Mouse (Mus musculus): Measurements from ENCODE around the gene Mttp.

Gene Mttp

DNA sequence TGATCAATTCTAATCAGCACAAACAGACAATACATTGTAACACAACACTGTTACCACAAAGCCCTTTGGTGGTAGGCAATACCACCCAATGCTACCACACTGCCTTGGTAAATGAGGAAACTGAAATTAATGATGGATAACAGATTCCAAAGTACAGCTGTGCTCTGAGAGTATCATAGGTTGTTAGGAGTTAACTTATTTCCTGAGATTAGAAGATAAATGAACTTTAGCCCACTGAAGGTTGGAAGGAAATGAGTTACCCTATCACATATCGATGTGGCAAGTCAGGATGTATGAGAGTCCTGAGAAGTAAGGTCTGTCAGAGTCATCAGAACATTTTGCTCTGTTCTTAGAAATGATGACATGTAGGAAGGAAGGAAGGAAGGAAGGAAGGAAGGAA is 10.2 kb downstream of the Mttp start:
- no peak for DNase-seq (ENCODE audit: low spot score)

DNA sequence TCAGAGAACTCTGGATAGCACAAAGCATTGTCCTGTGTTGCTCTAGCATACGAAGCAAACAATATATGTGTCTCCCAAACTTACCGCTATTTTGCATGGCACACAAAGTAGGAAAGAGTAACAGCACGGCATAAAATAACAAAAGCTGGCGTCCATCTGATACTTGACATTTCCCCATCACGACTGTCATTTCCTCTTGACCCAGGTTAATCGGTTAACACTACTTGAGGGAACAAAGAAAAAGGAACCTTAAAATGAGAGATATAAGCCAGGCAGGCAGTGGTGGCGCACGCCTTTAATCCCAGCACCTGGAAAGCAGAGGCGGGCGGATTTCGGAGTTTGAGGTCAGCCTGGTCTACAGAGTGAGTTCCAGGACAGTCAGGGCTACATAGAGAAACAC is 10.9 kb downstream of the Mttp start:
- no peak for DNase-seq (ENCODE audit: low spot score)

- DNase-seq (ENCODE audit: low spot score), result no peak
Measured at GRCm38 (mm10) chr3:138133463-138133862, 11.3 kb downstream of the Mttp start.

GRCm38 (mm10) chr3:138131168-138131567 is 13.6 kb downstream of the Mttp start:
- DNase-seq (ENCODE audit: low spot score), result no peak

DNA sequence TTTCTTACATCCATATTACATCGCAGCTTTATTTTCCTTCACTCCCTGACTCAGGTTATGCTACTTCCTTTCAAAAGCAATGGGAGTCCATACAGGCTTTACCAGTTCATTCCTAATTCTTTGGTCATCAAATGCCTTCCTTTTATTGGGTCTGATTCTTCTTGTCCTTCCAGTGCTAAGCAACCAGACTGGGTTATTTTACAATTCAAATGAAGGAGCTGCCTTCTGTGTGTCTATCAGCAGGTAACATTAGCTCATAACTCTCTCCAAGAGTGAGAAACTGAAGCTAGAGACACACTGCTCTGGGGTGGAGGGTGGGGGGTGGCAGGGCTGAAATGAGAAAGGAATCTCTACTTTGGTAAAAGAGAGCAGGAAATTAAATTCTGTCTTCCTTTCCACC is 14.1 kb downstream of the Mttp start:
- DNase-seq (ENCODE audit: low spot score), result no peak

DNA sequence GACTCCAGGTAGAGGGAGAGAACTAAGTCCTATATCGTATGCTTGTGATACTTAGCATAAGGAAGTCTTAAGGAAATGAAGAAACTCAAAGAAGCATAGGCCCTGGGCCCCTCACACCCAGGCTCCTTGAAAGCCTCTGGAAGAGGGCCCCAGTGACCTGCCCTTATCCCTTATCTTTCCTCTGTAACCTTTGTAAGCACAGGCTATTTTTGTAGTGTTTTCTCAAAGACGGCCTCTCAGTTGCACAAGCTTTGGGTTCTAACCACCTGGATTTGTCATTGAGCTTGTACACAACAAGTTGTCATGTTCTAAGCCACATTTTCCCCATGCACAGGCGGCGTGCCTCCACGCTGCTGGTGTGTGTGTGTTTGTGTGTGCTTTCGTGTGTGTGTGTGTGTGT is 15.7 kb downstream of the Mttp start:
- DNase-seq (ENCODE audit: low spot score), result no peak

GRCm38 (mm10) chr3:138123842-138124241 is 20.9 kb downstream of the Mttp start:
- DNase-seq (ENCODE audit: low spot score), result no peak

DNA sequence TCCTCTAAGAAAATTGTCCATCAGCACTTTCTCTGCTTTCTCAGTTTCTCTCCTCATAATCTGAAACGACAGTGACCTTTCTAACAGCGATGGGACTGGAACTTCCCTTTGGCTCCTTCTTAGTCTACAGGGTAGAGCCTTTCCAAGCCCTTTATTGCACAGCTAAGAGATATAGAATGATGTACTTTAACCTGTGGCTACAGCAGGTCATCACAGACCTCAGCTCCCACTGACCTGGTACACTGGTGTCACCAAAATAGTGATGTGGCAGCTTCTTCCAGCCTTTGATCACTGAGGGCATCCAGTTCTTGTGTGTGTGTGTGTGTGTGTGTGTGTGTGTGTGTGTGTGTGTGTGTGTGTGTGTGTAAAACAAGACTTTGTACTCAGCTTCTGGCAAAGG is 23.3 kb downstream of the Mttp start:
- no peak for DNase-seq (ENCODE audit: low spot score)

DNA sequence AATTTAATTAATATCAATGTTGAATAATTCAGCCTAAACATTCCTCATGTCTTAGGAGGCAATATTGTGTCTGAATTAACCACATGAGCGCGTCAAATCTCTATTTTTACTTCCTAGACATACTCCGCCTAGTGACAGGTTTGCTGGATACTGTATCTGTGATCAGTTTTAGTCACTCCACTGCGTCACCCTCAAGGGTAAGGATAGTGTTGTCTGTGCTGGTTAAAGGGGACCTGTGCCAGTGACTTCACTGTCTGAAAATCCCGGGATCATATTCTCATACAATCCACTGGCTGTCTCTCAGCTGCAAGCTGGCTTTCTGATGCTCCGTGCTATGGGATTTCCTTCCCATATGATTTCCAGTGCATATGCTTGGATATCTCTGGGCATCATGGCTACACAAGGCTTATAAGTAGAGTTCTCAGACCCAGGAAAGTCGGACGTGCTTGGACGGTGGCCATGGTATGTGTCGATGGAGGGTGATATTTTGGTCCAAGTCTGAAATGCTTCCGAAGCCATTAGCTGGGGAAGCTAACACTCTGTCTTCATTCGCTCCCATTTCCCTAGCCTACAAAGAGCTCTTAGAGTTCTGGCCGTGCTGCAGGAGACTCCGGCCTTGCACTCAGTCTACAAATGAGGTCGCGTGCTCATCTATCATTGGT is 25.2 kb downstream of the Mttp start:
- DNase-seq (ENCODE audit: low spot score), result no peak

DNA sequence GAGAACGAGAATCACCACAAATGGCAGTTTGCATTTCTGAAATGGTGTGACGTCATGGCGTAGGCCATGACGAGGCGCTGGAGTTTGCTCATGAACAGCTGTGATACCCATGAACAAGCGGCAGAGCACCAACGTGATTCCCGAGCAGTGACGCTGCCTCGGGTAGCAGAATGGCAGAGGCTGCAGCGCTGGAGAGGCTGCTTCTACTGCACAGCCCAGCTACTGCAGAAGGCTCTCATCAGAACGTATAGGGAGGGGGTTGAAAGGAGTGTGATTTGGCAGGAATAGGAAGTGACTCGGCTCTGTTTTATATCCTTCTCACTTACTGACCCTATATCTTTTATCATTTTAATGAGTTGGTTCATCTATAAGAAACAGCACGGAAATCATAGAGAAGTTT is 25.9 kb downstream of the Mttp start:
- DNase-seq (ENCODE audit: low spot score), result no peak

DNA sequence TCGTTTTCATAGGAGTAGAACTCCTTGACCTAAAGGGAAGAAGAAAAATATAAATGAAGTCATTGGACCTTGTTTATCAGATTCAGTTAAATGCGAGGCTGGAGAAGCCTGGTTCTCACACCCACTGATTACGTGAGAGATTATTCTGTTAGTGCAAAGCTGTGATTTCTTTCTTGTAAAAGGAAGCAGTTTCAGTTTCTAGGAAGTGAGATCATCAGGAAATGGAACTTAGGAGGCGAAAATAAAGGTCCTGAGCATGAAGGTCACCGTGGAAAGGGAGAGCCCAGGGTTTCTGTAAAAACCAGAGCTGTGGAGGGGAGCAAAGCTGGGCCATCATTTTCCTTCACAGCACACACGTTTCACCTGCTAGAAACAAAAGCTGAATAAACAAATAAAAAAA is 26.4 kb downstream of the Mttp start:
- no peak for DNase-seq (ENCODE audit: low spot score)

DNA sequence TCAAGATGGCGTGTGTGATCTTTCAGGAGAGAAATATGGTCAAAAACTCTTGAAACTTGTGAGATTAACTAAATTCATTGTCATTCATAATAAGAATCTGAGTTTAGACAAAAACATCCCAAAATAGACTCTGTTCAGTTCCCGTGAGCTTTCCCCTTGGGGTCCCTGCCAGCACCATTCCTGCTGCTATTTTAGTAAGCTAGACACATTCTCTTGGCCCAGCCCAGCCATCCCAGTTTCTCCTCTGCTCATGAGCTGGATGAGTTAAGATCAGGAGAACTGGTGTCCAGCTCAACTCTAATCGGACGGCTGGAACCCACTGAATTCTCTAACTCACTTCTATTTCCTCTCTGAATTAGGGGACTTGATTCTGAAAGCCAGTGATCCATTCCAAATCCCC is 27.9 kb downstream of the Mttp start:
- DNase-seq (ENCODE audit: low spot score), result no peak

- no peak for DNase-seq (ENCODE audit: low spot score)
Measured at GRCm38 (mm10) chr3:138114106-138114505, 30.7 kb downstream of the Mttp start.

DNA sequence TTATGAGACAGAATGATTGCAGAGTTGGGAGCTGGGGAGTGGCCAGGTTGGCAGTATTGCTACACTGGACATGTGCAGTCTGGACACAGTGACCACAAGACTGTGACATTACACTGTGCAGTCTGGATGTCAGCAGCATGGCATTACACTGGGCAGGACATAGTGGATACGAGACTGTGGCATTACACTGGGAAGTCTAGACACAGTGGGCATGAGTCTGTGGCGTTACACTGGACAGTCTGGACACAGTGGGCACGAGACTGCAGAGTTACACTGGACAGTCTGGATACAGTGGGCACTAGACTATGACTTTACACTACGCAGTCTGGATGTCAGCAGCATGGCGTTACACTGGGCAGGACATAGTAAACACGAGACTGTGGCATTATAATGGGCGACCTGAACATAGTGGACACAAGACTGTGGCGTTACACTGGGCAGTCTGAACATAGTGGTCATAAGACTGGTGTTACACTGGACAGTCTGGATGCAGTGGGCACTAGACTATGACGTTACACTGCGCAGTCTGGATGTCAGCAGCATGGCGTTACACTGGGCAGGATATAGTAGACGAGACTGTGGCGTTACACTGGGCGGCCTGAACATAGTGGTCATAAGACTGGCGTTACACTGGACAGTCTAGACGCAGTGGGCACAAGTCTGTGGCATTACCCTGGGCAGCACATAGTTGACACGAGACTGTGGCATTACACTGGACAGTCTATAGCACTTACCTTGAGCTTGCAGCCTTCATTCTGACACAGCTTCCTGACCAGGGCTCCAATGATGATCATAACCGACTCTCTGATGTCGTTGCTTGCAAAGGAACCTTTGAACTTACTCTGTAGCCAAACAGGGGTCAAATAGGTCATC is 33.6 kb downstream of the Mttp start:
- DNase-seq (ENCODE audit: low spot score), result no peak

DNA sequence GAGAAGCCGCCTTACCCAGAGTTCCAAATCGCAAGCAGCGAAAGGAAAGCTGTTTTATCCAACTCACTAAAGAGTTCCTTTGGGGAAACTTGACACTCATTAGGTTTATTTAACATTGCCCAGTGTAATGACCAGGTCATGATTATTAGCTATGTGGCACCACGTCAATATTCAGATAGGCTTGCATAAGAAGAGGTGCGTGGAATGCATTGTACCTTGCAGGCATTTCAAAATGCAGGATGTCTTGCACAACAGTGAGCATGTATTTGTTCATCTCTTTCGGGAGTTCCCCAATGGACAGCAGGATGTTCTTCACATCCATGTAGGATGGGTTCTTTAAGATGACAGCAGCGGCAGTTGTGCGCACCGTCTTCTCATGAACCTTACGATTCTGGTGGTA is 37.9 kb downstream of the Mttp start:
- DNase-seq (ENCODE audit: low spot score), result no peak

DNA sequence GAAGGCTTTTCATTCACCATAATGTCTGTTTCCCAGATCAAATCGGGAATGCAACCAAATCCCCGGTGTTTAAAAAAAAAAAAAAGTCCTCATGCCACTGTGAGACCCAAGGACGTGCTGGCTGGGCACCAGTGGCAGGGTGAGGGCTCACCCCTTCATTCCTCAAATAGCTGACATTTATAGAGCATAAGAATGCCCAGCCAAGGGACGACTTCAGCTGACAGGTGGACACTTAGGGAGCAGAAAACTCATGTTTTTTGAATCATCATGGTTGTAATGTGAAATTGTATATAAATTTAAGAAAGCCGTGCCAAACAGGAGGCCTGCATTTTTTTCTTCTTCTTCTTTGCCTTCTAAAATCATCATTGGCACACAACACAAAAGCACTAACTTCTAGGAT is 39.7 kb downstream of the Mttp start:
- DNase-seq (ENCODE audit: low spot score), result no peak

DNA sequence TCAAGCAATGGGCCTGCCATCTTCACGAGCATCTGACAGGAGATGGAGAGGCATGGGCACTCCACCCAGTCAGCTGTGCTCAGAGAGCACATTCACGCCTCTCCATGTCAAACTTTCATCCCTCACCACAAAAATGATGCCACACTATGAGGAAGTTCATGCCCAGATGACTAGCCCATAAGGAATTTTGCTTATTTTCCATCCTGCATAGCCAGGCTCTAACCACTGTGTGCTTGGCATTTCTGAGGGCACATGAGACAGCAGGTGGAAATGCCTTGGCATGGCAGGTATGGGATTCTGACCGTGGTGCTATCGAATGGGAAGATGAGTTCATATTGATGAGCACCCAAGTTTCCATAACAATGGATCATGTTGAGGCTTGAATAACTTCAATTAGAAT is 41.1 kb downstream of the Mttp start:
- DNase-seq (ENCODE audit: low spot score), result no peak

- DNase-seq (ENCODE audit: low spot score), result no peak
Measured at GRCm38 (mm10) chr3:138101936-138102335, 42.8 kb downstream of the Mttp start.

DNA sequence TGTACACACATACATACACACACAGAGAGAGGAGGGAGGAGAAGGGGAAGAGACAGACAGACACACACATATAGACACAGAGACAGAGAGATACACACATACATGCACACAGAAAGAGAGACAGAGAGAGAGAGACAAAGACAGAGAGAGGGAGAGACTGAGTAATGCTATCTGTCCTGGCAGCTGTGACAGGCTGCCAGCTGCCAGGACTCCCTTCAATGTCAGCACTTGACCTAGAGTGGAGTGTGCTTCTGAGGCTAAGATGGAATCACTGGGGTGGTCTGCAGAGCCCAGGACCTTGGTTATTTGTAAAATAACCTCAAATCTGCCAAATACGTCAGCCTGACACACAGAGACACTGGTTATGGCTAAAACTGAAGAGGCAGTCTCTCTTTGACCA is 47.0 kb downstream of the Mttp start:
- DNase-seq (ENCODE audit: low spot score), result no peak

- no peak for DNase-seq (ENCODE audit: low spot score)
Measured at GRCm38 (mm10) chr3:138096263-138097028, 48.3 kb downstream of the Mttp start.

GRCm38 (mm10) chr3:138095718-138096117 is 49.0 kb downstream of the Mttp start:
- DNase-seq (ENCODE audit: low spot score), result no peak

GRCm38 (mm10) chr3:138095301-138095700 is 49.5 kb downstream of the Mttp start:
- DNase-seq (ENCODE audit: low spot score), result no peak

DNA sequence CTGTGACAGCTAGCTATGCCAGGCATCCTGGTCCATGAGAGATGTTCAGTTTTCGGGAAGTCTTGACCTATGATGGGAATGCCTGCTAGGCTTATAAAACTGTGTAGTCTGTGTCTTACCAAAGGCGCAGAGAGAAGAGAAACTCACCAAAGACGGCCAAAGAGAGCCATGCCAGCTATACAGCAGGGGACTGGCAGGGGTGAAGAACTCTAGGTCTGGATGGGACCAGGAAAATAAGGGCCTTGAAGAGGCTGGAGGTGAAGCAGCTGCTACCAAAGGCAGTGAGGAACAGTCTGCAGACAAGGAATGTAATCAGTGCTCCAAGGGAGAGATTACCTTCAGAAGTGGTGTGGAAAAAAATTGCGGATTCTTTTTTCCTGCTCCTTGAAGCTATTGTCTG is 60.9 kb downstream of the Mttp start:
- no peak for DNase-seq (ENCODE audit: low spot score)
